Mouse (Mus musculus) stomach, postnatal 0 days (tissue): ENCODE measurements around the gene Trim68.
A peak's percentile ranks its signal among the peaks of the same experiment; 100 is the strongest.

Experiments
- CTCF ChIP-seq: IDR thresholded peaks from 2 replicates; pipeline ENCODE4 v1.5.1; 2016; ENCODE audit warnings: antibody characterized with exemption, low read depth, mild to moderate bottlenecking, moderate library complexity
- EP300 ChIP-seq: optimal IDR thresholded peaks from 2 replicates; pipeline ENCODE3; 2016; ENCODE audit warnings: antibody characterized with exemption

DNA sequence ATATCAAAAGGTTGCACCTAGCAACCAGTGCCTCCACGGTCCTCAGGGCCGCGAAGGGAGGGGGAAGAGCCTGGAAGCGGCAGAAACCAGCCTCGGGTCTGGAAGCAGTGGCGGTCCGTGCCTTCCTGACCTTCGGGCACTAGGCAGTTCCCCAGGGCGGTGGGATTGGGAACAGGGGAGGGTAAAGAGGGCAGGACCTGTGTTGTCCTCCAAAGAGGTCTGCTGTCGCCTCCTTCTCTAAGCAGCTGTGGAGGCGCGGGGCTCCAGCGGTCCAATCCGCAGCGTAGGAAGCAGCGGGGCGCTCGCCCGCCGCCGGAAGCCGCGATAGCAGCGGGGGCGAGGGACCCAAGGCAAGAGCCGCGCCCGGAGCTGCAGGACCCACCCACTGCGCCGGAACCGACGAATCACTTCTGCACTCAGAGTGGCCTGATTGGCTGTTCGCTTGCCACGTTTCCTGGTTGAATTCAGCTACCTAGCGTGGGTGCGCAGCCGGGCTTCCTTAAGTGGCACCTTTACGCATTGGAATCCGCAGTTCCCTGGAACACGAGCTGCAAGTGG lies at the start of gene Trim68:
- TF ChIP-seq CTCF (peak; percentile 5; the same call in 1 of the 2 replicates), EP300 (no peak)
